Mouse (Mus musculus) kidney, adult 2 months (tissue): Measurements from ENCODE around the gene Spata2. TPM values are rescaled to one million over a fixed set of nuclear protein-coding genes. Genes with fewer than 3 reads are reported as not detected.

Source experiments
- DNase-seq: peaks from one replicate; pipeline ENCODE4 v3.0.0; 2021
- H3K27ac ChIP-seq: fragments of 200-500 bp; 2 replicates; pipeline ENCODE4 v1.5.1; 2012; ENCODE audit warnings: low read depth, low read length, control low read depth, inconsistent platforms; ENCODE audit not compliant: insufficient read depth
- H3K27me3 ChIP-seq: fragments of 200-500 bp; replicated peaks from 2 replicates; pipeline ENCODE4 v1.6.1; 2012; ENCODE audit warnings: mild to moderate bottlenecking, moderate library complexity, low read length, inconsistent platforms; ENCODE audit not compliant: control insufficient read depth, insufficient read depth
- H3K36me3 ChIP-seq: fragments of 200-500 bp; 2 replicates; pipeline ENCODE4 v1.6.1; 2012; ENCODE audit warnings: mild to moderate bottlenecking, moderate library complexity, low read length, inconsistent platforms; ENCODE audit not compliant: control insufficient read depth, insufficient read depth
- H3K4me1 ChIP-seq: fragments of 200-500 bp; 2 replicates; pipeline ENCODE4 v1.6.1; 2011; ENCODE audit warnings: low read length; ENCODE audit not compliant: control insufficient read depth, insufficient read depth
- H3K4me3 ChIP-seq: fragments of 200-500 bp; 2 replicates; pipeline ENCODE4 v1.5.1; 2011; ENCODE audit warnings: mild to moderate bottlenecking, low read depth, low read length, control low read depth; ENCODE audit not compliant: insufficient read depth
- CTCF ChIP-seq: fragments of 200-500 bp; conservative IDR thresholded peaks from 2 replicates; pipeline ENCODE4 v1.5.1; 2011; ENCODE audit warnings: low read depth, mild to moderate bottlenecking, control low read depth, low read length, moderate library complexity, mixed read lengths; ENCODE audit not compliant: insufficient read depth, insufficient read length
- POLR2A ChIP-seq: fragments of 200-500 bp; IDR thresholded peaks from one replicate; pipeline ENCODE4 v1.6.1; 2011; ENCODE audit warnings: low read depth, low read length, control low read depth
- WGBS: fragments of 180-500 bp; shearing (Covaris S2); methylation state at CpG from one replicate; pipeline ENCODE4 v1.1.7; 2018; 5-methylcytosine and 5-hydroxymethylcytosine counted together
- polyA plus RNA-seq: library from polyadenylated mRNA; depleted of rRNA; stranded (reverse); fragments of >200 nt; gene quantifications from 2 replicates; pipeline ENCODE4 v1.2.3, GENCODE M21; 2012; rRNA removed

Gene Spata2
- polyA plus RNA-seq, 1 experiment, result 26.5 TPM

GRCm38 (mm10) chr2:167445911-167446780, 46.5 kb downstream of the Spata2 start:
- Histone ChIP-seq H3K36me3 (peaks cover 2% of the 10 kb centered on the region; the same call in 1 of the 2 replicates), H3K27me3 (no peaks in the 10 kb centered on the region), H3K27ac (no peak overlapping the region), H3K4me3 (no peak overlapping the region), H3K4me1 (no peaks in the 10 kb centered on the region; the same call in 1 of the 2 replicates)
- no peak for TF ChIP-seq POLR2A
- TF ChIP-seq CTCF, result no peak
- no peak for DNase-seq
- WGBS, result 39% methylated on average over 20 of the region's 20 CpGs

GRCm38 (mm10) chr2:167443411-167444193, 49.1 kb downstream of the Spata2 start:
- no peak for DNase-seq
- Histone ChIP-seq H3K27ac (no peak overlapping the region), H3K4me3 (no peak overlapping the region), H3K4me1 (peaks cover 11% of the 10 kb centered on the region; the same call in 1 of the 2 replicates), H3K27me3 (no peaks in the 10 kb centered on the region), H3K36me3 (peaks cover 2% of the 10 kb centered on the region; the same call in 1 of the 2 replicates)
- TF ChIP-seq POLR2A (no peak), CTCF (no peak)
- 92% methylated on average over 4 of the region's 4 CpGs for WGBS

- WGBS, result 86% methylated on average over 3 of the region's 3 CpGs
- Histone ChIP-seq H3K4me1 (peaks cover 29% of the 10 kb centered on the region; the same call in 1 of the 2 replicates), H3K27ac (peak overlapping the region; percentile 81), H3K27me3 (no peaks in the 10 kb centered on the region), H3K4me3 (no peak overlapping the region), H3K36me3 (peaks cover 5% of the 10 kb centered on the region; the same call in 1 of the 2 replicates)
- no peak for TF ChIP-seq CTCF
- no peak for TF ChIP-seq POLR2A
- DNase-seq, result peak; percentile 90
Measured at GRCm38 (mm10) chr2:167439422-167439821, 53.3 kb downstream of the Spata2 start.

GRCm38 (mm10) chr2:167436371-167436770, 56.3 kb downstream of the Spata2 start:
- Histone ChIP-seq H3K4me3 (no peak overlapping the region), H3K27ac (peak overlapping the region; percentile 81), H3K27me3 (no peaks in the 10 kb centered on the region), H3K4me1 (peaks cover 31% of the 10 kb centered on the region; the same call in 1 of the 2 replicates), H3K36me3 (peaks cover 3% of the 10 kb centered on the region; the same call in 1 of the 2 replicates)
- TF ChIP-seq POLR2A (no peak), CTCF (no peak)
- WGBS, result 81% methylated on average over 5 of the region's 5 CpGs
- no peak for DNase-seq

DNA sequence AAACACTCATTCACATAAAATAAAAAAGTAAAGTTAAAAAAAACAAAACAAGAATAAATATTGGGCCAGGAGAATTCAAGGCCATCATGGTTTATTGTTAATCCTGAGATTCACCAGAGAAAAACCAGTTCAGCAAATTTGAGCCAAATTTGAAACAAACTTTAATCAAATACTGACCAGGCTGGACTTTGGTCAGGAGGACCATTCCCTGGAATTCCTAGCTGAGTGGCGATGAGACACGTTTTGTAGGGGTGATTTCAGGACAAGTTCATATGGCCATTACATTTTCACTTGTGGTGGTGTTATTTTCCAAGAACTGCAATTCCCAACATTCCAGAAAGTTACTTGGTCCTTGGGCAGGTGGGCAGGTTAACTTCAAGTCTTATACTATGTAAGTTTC, 57.1 kb downstream of the Spata2 start:
- TF ChIP-seq CTCF (no peak), POLR2A (no peak)
- H3K4me3 ChIP-seq, result no peak overlapping the region
- H3K4me1 ChIP-seq, result peaks cover 33% of the 10 kb centered on the region; the same call in 1 of the 2 replicates
- H3K27me3 ChIP-seq, result no peaks in the 10 kb centered on the region
- DNase-seq, result peak; percentile 93
- H3K27ac ChIP-seq, result peak overlapping the region; percentile 83
- WGBS, result 74% methylated on average over 2 of the region's 2 CpGs
- H3K36me3 ChIP-seq, result peaks cover 3% of the 10 kb centered on the region; the same call in 1 of the 2 replicates

- 89% methylated on average over 6 of the region's 6 CpGs for WGBS
- Histone ChIP-seq H3K36me3 (peaks cover 3% of the 10 kb centered on the region; the same call in 1 of the 2 replicates), H3K4me3 (no peak overlapping the region), H3K4me1 (peaks cover 29% of the 10 kb centered on the region; the same call in 1 of the 2 replicates), H3K27ac (peak overlapping the region; percentile 83), H3K27me3 (no peaks in the 10 kb centered on the region)
- no peak for TF ChIP-seq POLR2A
- TF ChIP-seq CTCF, result no peak
- no peak for DNase-seq
Measured at GRCm38 (mm10) chr2:167434570-167434969, 58.1 kb downstream of the Spata2 start.

- Histone ChIP-seq H3K27ac (peak overlapping the region; percentile 75), H3K4me3 (no peak overlapping the region), H3K36me3 (peaks cover 9% of the 10 kb centered on the region; the same call in 1 of the 2 replicates), H3K27me3 (no peaks in the 10 kb centered on the region), H3K4me1 (peaks cover 19% of the 10 kb centered on the region; the same call in 1 of the 2 replicates)
- TF ChIP-seq POLR2A (no peak), CTCF (no peak)
- 79% methylated on average over 7 of the region's 7 CpGs for WGBS
- no peak for DNase-seq
Measured at GRCm38 (mm10) chr2:167431418-167431776, 61.3 kb downstream of the Spata2 start.

Other genes with a start within 250 kb of the Spata2 start
- 51.5 and 54.2 TPM in 2 replicates for gene B4galt5, start 143.7 kb downstream of the Spata2 start, polyA plus RNA-seq
- 226 and 357 TPM in 2 replicates for gene Slc9a8, start 71.2 kb downstream of the Spata2 start, polyA plus RNA-seq
- gene Rnf114, start 242 bp downstream of the Spata2 start, polyA plus RNA-seq, result 97.9 and 98.2 TPM in 2 replicates
- gene Snai1, start 45.3 kb upstream of the Spata2 start, polyA plus RNA-seq, result 10.4 and 13.2 TPM in 2 replicates
- 108 and 114 TPM in 2 replicates for gene Ube2v1, start 139.2 kb upstream of the Spata2 start, polyA plus RNA-seq
- gene Gm20431, start 168.6 kb upstream of the Spata2 start, polyA plus RNA-seq, result 30.7 and 31.8 TPM in 2 replicates
- gene Cebpb, start 196.0 kb upstream of the Spata2 start, polyA plus RNA-seq, result 45.3 and 70.3 TPM in 2 replicates
- gene Tmem189, start 196.9 kb upstream of the Spata2 start, polyA plus RNA-seq, result 288 and 414 TPM in 2 replicates